Mouse (Mus musculus): ENCODE results near the gene Wdr92.
"Not testable (repeated sequence)": the region's sequence is repeated elsewhere in the genome, so short reads cannot be mapped to it uniquely, and the experiment has no call there.

Gene Wdr92

GRCm38 (mm10) chr11:17211258-17212140, 29.6 kb downstream of the Wdr92 start, which contains the start of gene Pno1:
Gene Pno1, minus strand, starts transcription at chr11:17211568.
- DNase-seq = peak; percentile 97

- no peak for DNase-seq
Measured at GRCm38 (mm10) chr11:17212141-17212495, 30.2 kb downstream of the Wdr92 start.

DNA sequence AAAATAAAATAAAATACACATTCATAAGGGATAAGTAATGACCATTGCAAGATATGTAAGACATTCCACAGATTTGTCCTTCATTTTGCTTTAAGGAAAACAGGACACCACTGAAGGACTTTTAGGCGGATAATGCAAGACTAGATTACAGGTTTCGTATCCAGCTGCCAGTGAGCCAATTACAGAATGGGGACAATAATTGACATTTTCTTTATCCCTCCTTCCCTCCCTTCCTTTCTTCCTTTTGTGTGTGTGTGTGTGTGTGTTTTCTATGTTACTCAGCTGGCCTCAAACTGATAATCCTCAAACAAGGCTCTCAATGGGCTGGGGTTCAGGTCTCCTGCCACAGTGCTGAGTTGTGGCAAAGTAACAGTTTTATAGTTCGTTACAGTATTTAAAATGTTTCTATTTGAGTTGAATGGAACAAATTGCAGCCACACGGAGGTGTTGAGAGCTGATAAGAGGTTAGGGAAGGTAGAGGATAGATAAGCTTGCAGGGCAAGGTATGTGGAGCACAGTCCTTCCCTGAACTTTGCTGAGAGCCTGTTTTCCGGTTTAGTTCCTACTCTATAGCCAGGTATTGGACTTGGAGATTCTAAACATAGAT, 31.1 kb downstream of the Wdr92 start:
- no peak for DNase-seq

DNA sequence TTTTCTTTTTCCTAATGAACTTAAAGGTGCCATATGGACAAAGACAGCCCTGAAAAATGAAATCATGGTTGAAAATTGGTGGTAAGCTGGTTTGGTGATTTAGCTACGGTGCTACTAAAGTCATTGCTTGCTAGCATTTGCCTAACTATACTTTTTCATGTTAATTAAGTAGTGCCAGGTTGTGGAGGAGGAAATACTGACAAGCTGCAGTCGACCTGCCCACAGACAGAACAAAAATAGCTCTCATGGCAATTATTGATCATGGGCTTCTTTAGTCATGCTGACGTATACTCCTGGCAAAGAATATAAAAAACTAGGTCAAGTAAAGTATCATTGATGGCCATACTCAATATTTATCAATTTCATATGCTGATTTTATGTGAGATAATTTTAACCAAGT, 33.6 kb downstream of the Wdr92 start:
- no peak for DNase-seq

DNA sequence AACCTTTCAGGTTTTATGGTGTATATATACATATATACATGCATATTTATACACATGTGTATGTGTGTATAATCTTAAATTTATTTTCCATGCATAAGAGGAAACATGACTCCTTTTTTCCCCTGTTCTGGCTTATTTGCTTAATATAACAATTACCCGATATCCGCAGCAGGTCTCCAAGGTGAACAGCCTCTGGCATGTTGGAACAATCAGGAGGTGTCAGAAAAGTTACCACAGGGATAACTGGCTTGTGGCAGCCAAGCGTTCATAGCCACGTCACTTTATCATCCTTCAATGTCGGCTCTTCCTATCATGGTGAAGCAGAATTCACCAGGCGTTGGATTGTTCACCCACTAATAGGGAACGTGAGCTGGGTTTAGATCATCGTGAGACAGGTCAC, 39.2 kb downstream of the Wdr92 start:
- no peak for DNase-seq

GRCm38 (mm10) chr11:17232792-17233191, 50.9 kb downstream of the Wdr92 start:
- no peak for DNase-seq

- DNase-seq = no peak
Measured at GRCm38 (mm10) chr11:17236449-17237037, 54.6 kb downstream of the Wdr92 start.

GRCm38 (mm10) chr11:17238598-17238997, 56.7 kb downstream of the Wdr92 start:
- not testable (repeated sequence) for DNase-seq

DNA sequence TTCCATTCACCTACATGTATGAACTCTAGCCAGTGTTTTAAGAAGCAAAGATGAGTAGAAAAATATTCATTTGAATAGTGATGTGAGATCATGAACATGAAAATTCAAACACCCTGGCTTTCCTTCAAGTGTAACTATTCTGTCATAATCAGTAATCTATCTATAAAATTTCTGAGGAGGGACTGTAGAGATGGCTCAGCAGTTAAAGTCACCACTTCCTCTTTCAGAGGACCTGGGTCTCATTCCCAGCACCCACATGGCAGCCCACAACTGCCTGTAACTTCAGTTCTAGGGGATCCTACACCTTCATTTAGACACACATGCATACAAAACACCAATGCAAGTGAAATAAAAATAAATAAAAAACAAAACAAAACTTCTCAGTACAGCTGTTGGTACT, 66.8 kb downstream of the Wdr92 start:
- no peak for DNase-seq

DNA sequence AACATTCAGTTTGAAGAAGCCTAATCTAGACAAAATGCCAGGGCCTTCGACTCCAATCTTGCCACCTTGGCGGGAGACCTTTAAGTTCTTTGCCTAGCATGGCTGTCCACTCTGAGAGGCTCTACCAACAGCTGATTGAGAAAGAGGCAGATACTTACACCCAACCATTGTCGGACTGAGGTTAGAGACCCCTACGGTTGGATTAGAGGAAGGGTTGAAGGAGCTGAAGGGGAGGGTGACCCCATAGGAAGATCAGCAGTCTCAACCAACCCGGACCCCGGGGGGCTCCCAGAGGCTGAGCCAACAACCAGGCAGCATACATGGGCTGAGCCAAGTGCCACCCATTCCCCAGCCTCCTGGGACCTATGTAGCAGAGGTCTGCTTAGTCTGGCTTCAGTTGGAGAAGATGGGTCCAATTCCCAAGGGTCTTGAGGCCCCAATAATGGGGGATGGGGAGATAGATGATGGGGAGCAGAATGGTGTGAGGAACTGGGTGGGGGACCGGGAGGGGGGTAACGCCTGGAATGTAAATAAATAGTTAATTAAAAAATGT, 75.0 kb downstream of the Wdr92 start:
- DNase-seq = peak; percentile 61

- DNase-seq = peak; percentile 96
Measured at GRCm38 (mm10) chr11:17257443-17257842, 75.5 kb downstream of the Wdr92 start, which contains the start of gene C1d. Gene C1d, plus strand, starts transcription at chr11:17257579.

GRCm38 (mm10) chr11:17257861-17258260, 76.0 kb downstream of the Wdr92 start:
- DNase-seq = peak; percentile 25

GRCm38 (mm10) chr11:17267176-17267575, 85.3 kb downstream of the Wdr92 start:
- DNase-seq = no peak

- DNase-seq = no peak
Measured at GRCm38 (mm10) chr11:17268801-17269200, 86.9 kb downstream of the Wdr92 start.

- DNase-seq = no peak
Measured at GRCm38 (mm10) chr11:17279959-17280358, 98.1 kb downstream of the Wdr92 start.
